Mouse (Mus musculus) layer of hippocampus, postnatal 10 days (tissue): ENCODE measurements around the gene Gm21921. TPM values are rescaled to one million over a fixed set of nuclear protein-coding genes. Genes with fewer than 3 reads are reported as not detected.
"Not testable (repeated sequence)": the region's sequence is repeated elsewhere in the genome, so short reads cannot be mapped to it uniquely, and the experiment has no call there.

ENCODE experiments used
- DNase-seq, 2 experiments: peaks; one replicate each; pipeline ENCODE4 v3.0.0; 2021; ENCODE audit warnings: low spot score in 2 of 2
- long read RNA-seq: library from polyadenylated mRNA; stranded (forward); transcript quantifications from one replicate; pipeline ENCODE4 v2.0.0, GENCODE M21; 2023
- total RNA-seq, 2 experiments: library from RNA; stranded (reverse); gene quantifications; 2 replicates each; pipeline ENCODE4 v1.2.3; 2021

Gm21921 gene
- not detected for total RNA-seq
- long read RNA-seq = 0 reads

- not testable (repeated sequence) for DNase-seq
Measured at GRCm38 (mm10) chrY:24796143-24796542, at the start of gene Gm21921. Gene Gm21921, minus strand, starts transcription at chrY:24796243.
